Mouse (Mus musculus): ENCODE data around the gene Ssc5d. TPM values are rescaled to one million over a fixed set of nuclear protein-coding genes. Genes with fewer than 3 reads are reported as not detected.

Gene Ssc5d
- polyA plus RNA-seq, 1 experiment from 2014 or later = 0.85 TPM

GRCm38 (mm10) chr7:4934160-4934914 is 8.8 kb downstream of the Ssc5d start:
- Histone ChIP-seq H3K9me3 (replicated peaks; ENCODE audit: control insufficient read depth, low read length, poor library complexity, severe bottlenecking) (no peaks in the 10 kb centered on the region; the same call in 1 of the 2 replicates), H3K4me1 (ENCODE audit: control insufficient read depth, insufficient read depth, low read length) (no peaks in the 10 kb centered on the region), H3K27me3 (ENCODE audit: control insufficient read depth, insufficient read depth, low read depth, low read length) (no peaks in the 10 kb centered on the region), H3K27ac (ENCODE audit: low read length) (no peak overlapping the region), H3K9ac (ENCODE audit: low read depth, low read length) (no peak overlapping the region), H3K4me3 (ENCODE audit: low read depth, low read length) (no peak overlapping the region), H3K36me3 (ENCODE audit: control insufficient read depth, insufficient read depth, low read length) (no peaks in the 10 kb centered on the region), H3K4me2 (ENCODE audit: low read length) (no peak overlapping the region)
- 83% methylated on average over 4 of the region's 4 CpGs for WGBS
- no peak for ATAC-seq

- Histone ChIP-seq H3K27ac (ENCODE audit: low read length) (no peak overlapping the region), H3K4me2 (ENCODE audit: low read length) (no peak overlapping the region), H3K4me1 (ENCODE audit: control insufficient read depth, insufficient read depth, low read length) (no peaks in the 10 kb centered on the region), H3K4me3 (ENCODE audit: low read depth, low read length) (no peak overlapping the region), H3K27me3 (ENCODE audit: control insufficient read depth, insufficient read depth, low read depth, low read length) (no peaks in the 10 kb centered on the region), H3K9ac (ENCODE audit: low read depth, low read length) (no peak overlapping the region), H3K36me3 (ENCODE audit: control insufficient read depth, insufficient read depth, low read length) (no peaks in the 10 kb centered on the region), H3K9me3 (replicated peaks; ENCODE audit: control insufficient read depth, low read length, poor library complexity, severe bottlenecking) (no peaks in the 10 kb centered on the region; the same call in 1 of the 2 replicates)
- WGBS = 85% methylated on average over 10 of the region's 10 CpGs
- ATAC-seq = no peak
Observed at GRCm38 (mm10) chr7:4936832-4937231, 11.2 kb downstream of the Ssc5d start.

- Histone ChIP-seq H3K9ac (ENCODE audit: low read depth, low read length) (no peak overlapping the region), H3K36me3 (ENCODE audit: control insufficient read depth, insufficient read depth, low read length) (no peaks in the 10 kb centered on the region), H3K27ac (ENCODE audit: low read length) (no peak overlapping the region), H3K27me3 (ENCODE audit: control insufficient read depth, insufficient read depth, low read depth, low read length) (no peaks in the 10 kb centered on the region), H3K9me3 (replicated peaks; ENCODE audit: control insufficient read depth, low read length, poor library complexity, severe bottlenecking) (no peaks in the 10 kb centered on the region; the same call in 1 of the 2 replicates), H3K4me1 (ENCODE audit: control insufficient read depth, insufficient read depth, low read length) (no peaks in the 10 kb centered on the region), H3K4me3 (ENCODE audit: low read depth, low read length) (no peak overlapping the region), H3K4me2 (ENCODE audit: low read length) (no peak overlapping the region)
- ATAC-seq = no peak
- 81% methylated on average over 10 of the region's 11 CpGs for WGBS
Observed at GRCm38 (mm10) chr7:4937392-4937791, 11.8 kb downstream of the Ssc5d start.

GRCm38 (mm10) chr7:4938456-4938855 is 12.9 kb downstream of the Ssc5d start:
- H3K9me3 ChIP-seq (replicated peaks; ENCODE audit: control insufficient read depth, low read length, poor library complexity, severe bottlenecking) = no peaks in the 10 kb centered on the region; the same call in 1 of the 2 replicates
- WGBS = 46% methylated on average over 2 of the region's 2 CpGs

GRCm38 (mm10) chr7:4940068-4940479 is 14.5 kb downstream of the Ssc5d start:
- Histone ChIP-seq H3K4me2 (ENCODE audit: low read length) (no peak overlapping the region), H3K4me1 (ENCODE audit: control insufficient read depth, insufficient read depth, low read length) (no peaks in the 10 kb centered on the region), H3K9ac (ENCODE audit: low read depth, low read length) (no peak overlapping the region), H3K36me3 (ENCODE audit: control insufficient read depth, insufficient read depth, low read length) (no peaks in the 10 kb centered on the region), H3K9me3 (replicated peaks; ENCODE audit: control insufficient read depth, low read length, poor library complexity, severe bottlenecking) (no peaks in the 10 kb centered on the region), H3K27ac (ENCODE audit: low read length) (no peak overlapping the region), H3K27me3 (ENCODE audit: control insufficient read depth, insufficient read depth, low read depth, low read length) (no peaks in the 10 kb centered on the region), H3K4me3 (ENCODE audit: low read depth, low read length) (no peak overlapping the region)
- ATAC-seq = peak; percentile 66; the same call in 1 of the 2 replicates
- WGBS = 18% methylated on average over 9 of the region's 9 CpGs

More at GRCm38 (mm10) chr7:4938456-4938855, 12.9 kb downstream of the Ssc5d start:
- no peak overlapping the region for H3K27ac ChIP-seq (ENCODE audit: low read length)
- H3K4me2 ChIP-seq (ENCODE audit: low read length) = no peak overlapping the region
- H3K4me3 ChIP-seq (ENCODE audit: low read depth, low read length) = no peak overlapping the region
- ATAC-seq = no peak
- no peaks in the 10 kb centered on the region for H3K36me3 ChIP-seq (ENCODE audit: control insufficient read depth, insufficient read depth, low read length)
- no peak overlapping the region for H3K9ac ChIP-seq (ENCODE audit: low read depth, low read length)
- H3K27me3 ChIP-seq (ENCODE audit: control insufficient read depth, insufficient read depth, low read depth, low read length) = no peaks in the 10 kb centered on the region
- H3K4me1 ChIP-seq (ENCODE audit: control insufficient read depth, insufficient read depth, low read length) = no peaks in the 10 kb centered on the region

- Histone ChIP-seq H3K4me1 (ENCODE audit: control insufficient read depth, insufficient read depth, low read length) (no peaks in the 10 kb centered on the region), H3K36me3 (ENCODE audit: control insufficient read depth, insufficient read depth, low read length) (no peaks in the 10 kb centered on the region), H3K4me2 (ENCODE audit: low read length) (no peak overlapping the region), H3K9ac (ENCODE audit: low read depth, low read length) (no peak overlapping the region), H3K27ac (ENCODE audit: low read length) (no peak overlapping the region), H3K9me3 (replicated peaks; ENCODE audit: control insufficient read depth, low read length, poor library complexity, severe bottlenecking) (no peaks in the 10 kb centered on the region), H3K27me3 (ENCODE audit: control insufficient read depth, insufficient read depth, low read depth, low read length) (no peaks in the 10 kb centered on the region), H3K4me3 (ENCODE audit: low read depth, low read length) (no peak overlapping the region)
- WGBS = 59% methylated on average over 5 of the region's 5 CpGs
- no peak for ATAC-seq
Observed at GRCm38 (mm10) chr7:4942673-4943072, 17.1 kb downstream of the Ssc5d start.

- ATAC-seq = peak; percentile 73
- peak overlapping the region; percentile 63 for H3K4me2 ChIP-seq (ENCODE audit: low read length)
- 0 out of 2 replicates have a peak overlapping the region, but pooled peaks have one; percentile 16 for H3K9ac ChIP-seq (ENCODE audit: low read depth, low read length)
- no peaks in the 10 kb centered on the region for H3K4me1 ChIP-seq (ENCODE audit: control insufficient read depth, insufficient read depth, low read length)
- no peaks in the 10 kb centered on the region for H3K9me3 ChIP-seq (replicated peaks; ENCODE audit: control insufficient read depth, low read length, poor library complexity, severe bottlenecking)
- no peak overlapping the region for H3K27ac ChIP-seq (ENCODE audit: low read length)
- no peaks in the 10 kb centered on the region for H3K36me3 ChIP-seq (ENCODE audit: control insufficient read depth, insufficient read depth, low read length)
- peak overlapping the region; percentile 38 for H3K4me3 ChIP-seq (ENCODE audit: low read depth, low read length)
- 19% methylated on average over 15 of the region's 15 CpGs for WGBS
- no peaks in the 10 kb centered on the region for H3K27me3 ChIP-seq (ENCODE audit: control insufficient read depth, insufficient read depth, low read depth, low read length)
Observed at GRCm38 (mm10) chr7:4943223-4943815, 17.7 kb downstream of the Ssc5d start.

GRCm38 (mm10) chr7:4947855-4948254 is 22.3 kb downstream of the Ssc5d start:
- H3K4me3 ChIP-seq (ENCODE audit: low read depth, low read length) = no peak overlapping the region
- H3K4me1 ChIP-seq (ENCODE audit: control insufficient read depth, insufficient read depth, low read length) = no peaks in the 10 kb centered on the region
- no peak overlapping the region for H3K9ac ChIP-seq (ENCODE audit: low read depth, low read length)
- H3K4me2 ChIP-seq (ENCODE audit: low read length) = no peak overlapping the region
- no peak for ATAC-seq
- H3K27ac ChIP-seq (ENCODE audit: low read length) = no peak overlapping the region
- H3K36me3 ChIP-seq (ENCODE audit: control insufficient read depth, insufficient read depth, low read length) = no peaks in the 10 kb centered on the region
- no peaks in the 10 kb centered on the region for H3K27me3 ChIP-seq (ENCODE audit: control insufficient read depth, insufficient read depth, low read depth, low read length)
- 58% methylated on average over 2 of the region's 2 CpGs for WGBS
- H3K9me3 ChIP-seq (replicated peaks; ENCODE audit: control insufficient read depth, low read length, poor library complexity, severe bottlenecking) = no peaks in the 10 kb centered on the region

- ATAC-seq = no peak
- Histone ChIP-seq H3K27me3 (ENCODE audit: control insufficient read depth, insufficient read depth, low read depth, low read length) (no peaks in the 10 kb centered on the region), H3K36me3 (ENCODE audit: control insufficient read depth, insufficient read depth, low read length) (no peaks in the 10 kb centered on the region), H3K9ac (ENCODE audit: low read depth, low read length) (no peak overlapping the region), H3K4me3 (ENCODE audit: low read depth, low read length) (no peak overlapping the region), H3K9me3 (replicated peaks; ENCODE audit: control insufficient read depth, low read length, poor library complexity, severe bottlenecking) (no peaks in the 10 kb centered on the region), H3K4me1 (ENCODE audit: control insufficient read depth, insufficient read depth, low read length) (no peaks in the 10 kb centered on the region), H3K27ac (ENCODE audit: low read length) (no peak overlapping the region), H3K4me2 (ENCODE audit: low read length) (no peak overlapping the region)
- WGBS = 80% methylated on average over 6 of the region's 6 CpGs
Observed at GRCm38 (mm10) chr7:4948386-4948785, 22.8 kb downstream of the Ssc5d start.

Measured in midbrain, embryonic 16.5 days (tissue).